Mouse (Mus musculus): ENCODE measurements at regions not wholly inside any gene's neighbourhood (a gene's known extent, or its start where the extent isn't known, plus 50 kb on each side); places are given as distances from the start of the nearest gene placed in this dataset.

GRCm38 (mm10) chr16:20803278-20803930 lies 69.1 kb upstream of the Thpo start:
- DNase-seq (ENCODE audit: extremely low read depth, insufficient read length, low spot score) = no peak

DNA sequence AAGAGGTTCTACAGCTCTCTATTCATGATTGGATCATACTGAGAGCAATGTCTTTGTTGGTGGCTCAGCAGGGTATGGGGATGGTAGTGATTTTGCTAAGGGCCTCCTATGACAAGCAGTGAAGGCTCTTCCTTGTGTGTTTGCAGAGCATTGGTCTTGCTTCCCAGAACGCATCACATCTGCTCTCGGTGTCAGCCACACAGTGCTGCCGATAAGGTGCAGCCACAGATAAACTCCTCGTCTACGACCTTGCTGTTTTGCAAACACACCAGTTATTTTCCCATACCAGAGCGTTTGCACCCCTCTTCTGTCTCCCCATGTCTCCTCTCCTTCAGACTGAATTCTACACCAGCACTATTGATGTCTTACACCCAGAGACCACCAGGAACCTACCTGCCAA lies 68.4 kb upstream of the Thpo start:
- DNase-seq (ENCODE audit: extremely low read depth, insufficient read length, low spot score) = no peak

- no peak for DNase-seq (ENCODE audit: extremely low read depth, insufficient read length, low spot score)
Observed at GRCm38 (mm10) chr16:20800038-20800437, 65.7 kb upstream of the Thpo start.

DNA sequence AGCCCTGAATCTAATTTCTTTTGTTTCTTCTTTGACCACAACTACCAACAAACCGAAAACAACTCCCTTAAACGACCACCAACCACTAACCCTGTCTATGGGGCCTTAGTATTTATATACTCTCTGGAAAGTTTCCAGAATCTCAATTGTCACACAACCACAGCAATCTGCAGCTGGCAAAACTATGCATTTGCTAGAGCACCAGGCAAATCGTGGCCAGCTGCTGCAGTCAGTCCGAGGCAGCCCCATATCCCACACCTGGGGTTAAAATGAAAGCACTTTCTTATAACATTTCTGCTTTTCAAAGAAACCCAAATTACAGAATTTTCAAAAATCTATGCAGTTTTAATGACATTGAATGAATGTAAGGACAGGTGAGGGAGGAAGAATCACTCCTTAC lies 63.8 kb upstream of the Thpo start:
- no peak for DNase-seq (ENCODE audit: extremely low read depth, insufficient read length, low spot score)

DNA sequence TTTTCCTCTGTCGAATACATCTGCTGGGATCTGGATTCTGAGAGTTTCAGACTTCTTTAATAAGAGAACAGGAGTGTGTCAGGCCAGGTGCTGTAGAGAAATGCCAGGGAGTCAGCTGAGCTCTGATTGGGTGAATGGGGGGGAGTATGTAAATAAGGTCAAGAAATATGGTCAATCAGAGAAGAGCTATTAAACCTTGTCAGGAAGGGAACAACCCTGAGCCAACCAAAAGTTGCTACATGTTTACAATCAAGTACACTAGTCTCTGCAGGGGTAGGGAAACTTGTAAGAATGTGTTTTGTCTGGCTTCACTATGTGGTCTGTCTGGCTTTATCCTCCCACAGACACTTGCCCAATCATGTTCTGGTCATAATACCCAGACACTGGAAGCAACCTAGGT lies 60.4 kb upstream of the Thpo start:
- no peak for DNase-seq (ENCODE audit: extremely low read depth, insufficient read length, low spot score)

Data from 3134 (cell line).